Mouse (Mus musculus) megakaryocyte, embryonic 14.5 days (primary cell): ENCODE measurements around the gene Iffo2.

ENCODE experiments used
- FLI1 ChIP-seq: IDR thresholded peaks from 2 replicates; pipeline ENCODE4 v1.6.1; 2012; ENCODE audit warnings: low read length, inconsistent platforms, mixed read lengths
- GATA1 ChIP-seq: IDR thresholded peaks from 3 replicates; pipeline ENCODE4 v1.6.1; 2012; ENCODE audit warnings: mixed read lengths, low read length, inconsistent platforms, borderline replicate concordance

- no peak for TF ChIP-seq GATA1
- no peak for TF ChIP-seq FLI1
Observed at GRCm38 (mm10) chr4:139574799-139575672, 44.7 kb downstream of the Iffo2 start.
